Mouse (Mus musculus): ENCODE data around the gene Camta1.

GRCm38 (mm10) chr4:150879631-150880030 lies 982.0 kb downstream of the Camta1 start:
- TF ChIP-seq TAL1 (IDR thresholded peaks at IDR 0.05; ENCODE audit: low read length) (no peak), GATA1 (IDR thresholded peaks at IDR 0.05; ENCODE audit: low read length) (no peak)
